Mouse (Mus musculus) cortical plate, adult 2 months (tissue): Measurements from ENCODE around the gene Krt28.

Source experiments
- CTCF ChIP-seq: fragments of 200-500 bp; IDR thresholded peaks from 2 replicates; pipeline ENCODE4 v1.5.1; 2011; ENCODE audit warnings: mild to moderate bottlenecking, control low read depth, low read length; ENCODE audit not compliant: insufficient read depth; ENCODE audit errors: extremely low read depth
- POLR2A ChIP-seq: fragments of 200-500 bp; IDR thresholded peaks from 2 replicates; pipeline ENCODE4 v1.6.1; 2011; ENCODE audit warnings: mild to moderate bottlenecking, low read length, control low read depth; ENCODE audit not compliant: insufficient read depth; ENCODE audit errors: extremely low read depth

GRCm38 (mm10) chr11:99337866-99338265, 36.8 kb downstream of the Krt28 start, which contains the start of gene Krt26:
- TF ChIP-seq POLR2A (no peak), CTCF (no peak)
